ENCODE assay signal across 7 mouse cellular contexts in genomic region chr13:54192021-54192481, GRCm38 (mm10). TPM values are rescaled to one million over a fixed set of nuclear protein-coding genes. Genes with fewer than 3 reads are reported as not detected.
DNase-seq lines count a peak whose midpoint lies in the region; ATAC-seq and TF ChIP-seq lines count a peak whose summit lies in the region.

Gene Hrh2, plus strand, starts transcription at chr13:54192129.

- no peak for ATAC-seq in lung, embryonic 14.5 days (ENCODE audit: insufficient read depth)
- no peak for ATAC-seq in hindbrain, embryonic 11.5 days (ENCODE audit: low FRiP score)
- peak; percentile 66 for ATAC-seq in megakaryocyte, adult 5-6 weeks (ENCODE audit: poor library complexity, severe bottlenecking)
- ATAC-seq in stomach, postnatal 0 days (ENCODE audit: low FRiP score, low TSS enrichment) = no peak

- H3K9me3 ChIP-seq in lung, embryonic 14.5 days (ENCODE audit: low read depth, low read length) = no peaks in the 10 kb centered on the region
- H3K9me3 ChIP-seq in embryonic facial prominence, embryonic 10.5 days = no peaks in the 10 kb centered on the region
- H3K9me3 ChIP-seq in hindbrain, embryonic 11.5 days (ENCODE audit: control insufficient read depth, low read length) = no peaks in the 10 kb centered on the region
- H3K9me3 ChIP-seq in stomach, postnatal 0 days (ENCODE audit: control insufficient read depth, low read length) = no peaks in the 10 kb centered on the region

- peak within 1 kb of the TSS; percentile 29 for H3K4me3 ChIP-seq in lung, embryonic 14.5 days (ENCODE audit: low read depth, low read length)
- peak within 1 kb of the TSS; percentile 52 for H3K4me3 ChIP-seq in embryonic facial prominence, embryonic 10.5 days
- peak within 1 kb of the TSS; percentile 28 for H3K4me3 ChIP-seq in hindbrain, embryonic 11.5 days (ENCODE audit: low read depth, low read length)
- peak within 1 kb of the TSS; percentile 28 for H3K4me3 ChIP-seq in stomach, postnatal 0 days (ENCODE audit: low read depth, low read length)

- peak within 1 kb of the TSS; percentile 56 for H3K4me2 ChIP-seq in lung, embryonic 14.5 days
- peak within 1 kb of the TSS; percentile 49 for H3K4me2 ChIP-seq in hindbrain, embryonic 11.5 days (replicated peaks; ENCODE audit: low read depth, low read length)
- H3K4me2 ChIP-seq in stomach, postnatal 0 days (replicated peaks; ENCODE audit: low read depth) = peak within 1 kb of the TSS; percentile 46

- H3K27ac ChIP-seq in lung, embryonic 14.5 days (ENCODE audit: low read depth) = no peak within 1 kb of the TSS
- H3K27ac ChIP-seq in embryonic facial prominence, embryonic 10.5 days (replicated peaks) = no peak within 1 kb of the TSS
- H3K27ac ChIP-seq in hindbrain, embryonic 11.5 days (ENCODE audit: low read depth, low read length) = no peak within 1 kb of the TSS
- no peak within 1 kb of the TSS for H3K27ac ChIP-seq in stomach, postnatal 0 days (replicated peaks)

- DNase-seq in lung, embryonic 14.5 days = no peak
- DNase-seq in lung, postnatal 36 days = no peak
- DNase-seq in embryonic facial prominence, embryonic 10.5 days (ENCODE audit: low spot score) = peak; percentile 18
- no peak for DNase-seq in hindbrain, embryonic 11.5 days (ENCODE audit: low spot score)
- DNase-seq in stomach, postnatal 0 days (ENCODE audit: low spot score) = peak; percentile 31
- no peak for DNase-seq in adrenal gland, postnatal 10 days

- H3K9ac ChIP-seq in lung, embryonic 14.5 days = no peak within 1 kb of the TSS
- H3K9ac ChIP-seq in hindbrain, embryonic 11.5 days (ENCODE audit: low read depth, low read length) = peak within 1 kb of the TSS; percentile 47; the same call in 1 of the 2 replicates
- no peak within 1 kb of the TSS for H3K9ac ChIP-seq in stomach, postnatal 0 days (ENCODE audit: low read length)

- TF ChIP-seq EP300 in stomach, postnatal 0 days (optimal IDR thresholded peaks at IDR 0.05) = no peak

- H3K36me3 ChIP-seq in lung, embryonic 14.5 days (ENCODE audit: insufficient read depth) = no peaks in the 10 kb centered on the region
- no peaks in the 10 kb centered on the region for H3K36me3 ChIP-seq in embryonic facial prominence, embryonic 10.5 days (replicated peaks)
- H3K36me3 ChIP-seq in hindbrain, embryonic 11.5 days (ENCODE audit: control insufficient read depth, insufficient read depth, low read length) = no peaks in the 10 kb centered on the region
- no peaks in the 10 kb centered on the region for H3K36me3 ChIP-seq in stomach, postnatal 0 days (ENCODE audit: control insufficient read depth, insufficient read depth, low read length)

- peaks cover 11% of the 10 kb centered on the region for H3K27me3 ChIP-seq in lung, embryonic 14.5 days (ENCODE audit: insufficient read depth, low read length)
- H3K27me3 ChIP-seq in embryonic facial prominence, embryonic 10.5 days (replicated peaks; ENCODE audit: low read depth, poor library complexity, severe bottlenecking) = peaks cover 41% of the 10 kb centered on the region
- H3K27me3 ChIP-seq in hindbrain, embryonic 11.5 days (ENCODE audit: control insufficient read depth, insufficient read depth, low read length) = peaks cover 10% of the 10 kb centered on the region
- no peaks in the 10 kb centered on the region for H3K27me3 ChIP-seq in stomach, postnatal 0 days (ENCODE audit: control insufficient read depth, insufficient read depth, low read length)

- 1% methylated on average over 30 of the region's 31 CpGs for WGBS in lung, embryonic 14.5 days
- WGBS in embryonic facial prominence, embryonic 10.5 days = 2% methylated on average over 31 of the region's 31 CpGs
- WGBS in hindbrain, embryonic 11.5 days = 2% methylated on average over 29 of the region's 31 CpGs
- WGBS in stomach, postnatal 0 days = 1% methylated on average over 31 of the region's 31 CpGs

- TF ChIP-seq CTCF in lung, embryonic 14.5 days (IDR thresholded peaks at IDR 0.05; ENCODE audit: low read depth) = no peak
- no peak for TF ChIP-seq CTCF in stomach, postnatal 0 days (IDR thresholded peaks at IDR 0.05; ENCODE audit: low read depth)

- H3K4me1 ChIP-seq in lung, embryonic 14.5 days (ENCODE audit: insufficient read depth) = no peaks in the 10 kb centered on the region
- H3K4me1 ChIP-seq in embryonic facial prominence, embryonic 10.5 days = peaks cover 10% of the 10 kb centered on the region
- H3K4me1 ChIP-seq in hindbrain, embryonic 11.5 days (replicated peaks; ENCODE audit: control insufficient read depth, insufficient read depth, low read length) = no peaks in the 10 kb centered on the region; the same call in 1 of the 2 replicates
- no peaks in the 10 kb centered on the region for H3K4me1 ChIP-seq in stomach, postnatal 0 days (replicated peaks; ENCODE audit: control insufficient read depth, insufficient read depth)

RNA-seq across cellular contexts. Expression of gene Hrh2, which starts in this region (rescaled TPM):
- polyA plus RNA-seq in lung, embryonic 14.5 days (2014; fragmentation: Nextera tagmentation; extraction: Ambion mirVana) = 0.15 TPM in 1 of 2 replicates, not detected in the other
- polyA plus RNA-seq in embryonic facial prominence, embryonic 10.5 days (2016; fragmentation: Nextera tagmentation; extraction: Ambion mirVana) = not detected in 2 replicates
- polyA plus RNA-seq in hindbrain, embryonic 11.5 days (2014; fragmentation: Nextera tagmentation; extraction: Ambion mirVana) = 0.24 TPM in 1 of 2 replicates, not detected in the other
- 11.7 and 12.7 TPM in 2 replicates for total RNA-seq in megakaryocyte, adult 5-6 weeks (2015)
- 4.9 and 6.0 TPM in 2 replicates for total RNA-seq in megakaryocyte, adult 5-6 weeks (2017)
- polyA plus RNA-seq in stomach, postnatal 0 days (2015; fragmentation: Nextera tagmentation; extraction: Ambion mirVana) = 2.6 and 3.6 TPM in 2 replicates
- total RNA-seq in adrenal gland, postnatal 10 days (2021) = under 1 TPM; 0.21 to 0.48 TPM

Comparison
In these comparisons a context has a peak if more than half of its experiments do, and no peak if none do; other contexts are left out.
1. Peak in DNase-seq and H3K4me3 ChIP-seq in embryonic facial prominence, embryonic 10.5 days; RNA of the gene not detected or under 1 TPM.